Mouse (Mus musculus) intestine, embryonic 15.5 days (tissue): ENCODE measurements around the gene Dennd6b. TPM values are rescaled to one million over a fixed set of nuclear protein-coding genes. Genes with fewer than 3 reads are reported as not detected.

Experiments used
- ATAC-seq: fragments of 200-750 bp; cut with Nextera tagmentation; 2 replicates; pipeline ENCODE4 v1.8.0; 2017; ENCODE audit warnings: moderate TSS enrichment, moderate library complexity
- H3K27ac ChIP-seq: fragments of 300-500 bp; sonication (generic); 2 replicates; pipeline ENCODE4 v1.5.1; 2015; ENCODE audit warnings: mild to moderate bottlenecking, inconsistent platforms
- H3K27me3 ChIP-seq: fragments of 300-500 bp; sonication (generic); replicated peaks from 2 replicates; pipeline ENCODE4 v1.6.1; 2015; ENCODE audit warnings: inconsistent platforms
- H3K36me3 ChIP-seq: fragments of 300-500 bp; sonication (generic); 2 replicates; pipeline ENCODE4 v1.6.1; 2015; ENCODE audit warnings: inconsistent platforms
- H3K4me1 ChIP-seq: fragments of 300-500 bp; sonication (generic); replicated peaks from 2 replicates; pipeline ENCODE4 v1.6.1; 2015; ENCODE audit warnings: inconsistent platforms
- H3K4me2 ChIP-seq: fragments of 300-500 bp; sonication (generic); replicated peaks from 2 replicates; pipeline ENCODE4 v1.6.1; 2015; ENCODE audit warnings: mild to moderate bottlenecking, inconsistent platforms
- H3K4me3 ChIP-seq: fragments of 300-500 bp; sonication (generic); replicated peaks from 2 replicates; pipeline ENCODE4 v1.5.1; 2015; ENCODE audit warnings: inconsistent platforms
- H3K9ac ChIP-seq: fragments of 300-500 bp; sonication (generic); 2 replicates; pipeline ENCODE4 v1.6.1; 2015; ENCODE audit warnings: inconsistent platforms
- H3K9me3 ChIP-seq: fragments of 300-500 bp; sonication (generic); 2 replicates; pipeline ENCODE4 v1.6.1; 2016; ENCODE audit warnings: inconsistent platforms
- WGBS: fragments of 180-500 bp; shearing (Covaris S2); methylation state at CpG from one replicate; pipeline ENCODE4 v1.1.7; 2015; 5-methylcytosine and 5-hydroxymethylcytosine counted together
- polyA plus RNA-seq: library from polyadenylated mRNA; unstranded; fragments of >200 nt; fragmentation: Nextera tagmentation; extraction: Ambion mirVana; gene quantifications from 2 replicates; pipeline ENCODE4 v1.2.1, GENCODE M21; 2015

Gene Dennd6b
- polyA plus RNA-seq, 1 experiment from 2014 or later: 12.1 TPM

DNA sequence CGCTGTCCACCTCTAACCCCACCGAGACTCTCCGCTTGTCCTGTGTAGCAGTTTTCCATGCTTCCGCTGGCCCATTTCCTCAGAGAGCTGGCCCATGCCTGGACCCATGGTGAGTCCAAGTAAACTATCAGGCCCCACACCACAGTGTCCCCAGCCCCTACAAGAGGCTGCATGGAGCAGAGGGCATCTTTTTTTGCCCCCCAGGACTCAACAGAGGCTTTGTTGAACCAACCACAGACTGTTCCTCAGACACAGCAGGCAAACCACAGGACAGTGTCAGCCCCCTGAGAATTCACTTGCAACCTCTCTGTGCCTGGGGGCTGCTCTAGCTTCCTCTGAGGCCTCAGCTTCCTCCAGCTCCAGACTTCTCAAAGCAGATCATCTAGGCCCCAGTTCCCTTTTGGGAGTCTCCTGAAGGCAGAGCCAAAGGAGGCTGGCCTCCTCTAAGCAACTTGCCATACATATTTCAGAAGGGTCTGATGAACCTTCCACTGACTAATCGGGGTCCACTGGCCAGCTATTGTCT, 24.7 kb downstream of the Dennd6b start:
- no peak overlapping the region for H3K4me3 ChIP-seq
- peaks cover 69% of the 10 kb centered on the region for H3K4me1 ChIP-seq
- no peak overlapping the region for H3K9ac ChIP-seq
- no peaks in the 10 kb centered on the region for H3K27me3 ChIP-seq
- no peak overlapping the region; the same call in 1 of the 2 replicates for H3K27ac ChIP-seq
- H3K9me3 ChIP-seq: no peaks in the 10 kb centered on the region
- no peak overlapping the region for H3K4me2 ChIP-seq
- WGBS: 89% methylated on average over 5 of the region's 5 CpGs
- ATAC-seq: no peak
- peaks cover 17% of the 10 kb centered on the region for H3K36me3 ChIP-seq

DNA sequence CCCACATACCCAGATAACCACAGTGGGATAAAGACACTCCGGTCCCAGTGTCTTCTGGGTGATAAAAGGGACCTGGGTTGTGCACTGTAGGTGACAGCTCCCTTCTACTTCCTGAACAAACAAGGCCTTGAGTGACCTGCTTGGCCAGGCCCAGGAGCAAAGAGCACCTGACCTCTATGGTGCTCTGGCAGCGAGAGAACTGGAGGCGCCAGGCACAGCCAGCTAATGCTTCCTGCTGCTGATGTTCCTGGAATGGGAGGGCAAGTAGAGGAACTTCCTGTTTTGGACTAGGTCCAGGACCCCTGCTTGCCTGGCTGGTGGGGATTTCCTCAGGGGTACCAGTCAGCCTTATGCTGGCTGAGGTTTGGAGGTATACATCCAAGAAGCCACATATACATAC, 26.2 kb downstream of the Dennd6b start:
- Histone ChIP-seq H3K27me3 (no peaks in the 10 kb centered on the region), H3K27ac (peak overlapping the region; percentile 74), H3K36me3 (peaks cover 32% of the 10 kb centered on the region), H3K4me3 (no peak overlapping the region), H3K4me2 (peak overlapping the region; percentile 46), H3K9ac (no peak overlapping the region), H3K9me3 (no peaks in the 10 kb centered on the region), H3K4me1 (peaks cover 56% of the 10 kb centered on the region)
- WGBS: 19% methylated on average over 3 of the region's 3 CpGs
- ATAC-seq: peak; percentile 16

DNA sequence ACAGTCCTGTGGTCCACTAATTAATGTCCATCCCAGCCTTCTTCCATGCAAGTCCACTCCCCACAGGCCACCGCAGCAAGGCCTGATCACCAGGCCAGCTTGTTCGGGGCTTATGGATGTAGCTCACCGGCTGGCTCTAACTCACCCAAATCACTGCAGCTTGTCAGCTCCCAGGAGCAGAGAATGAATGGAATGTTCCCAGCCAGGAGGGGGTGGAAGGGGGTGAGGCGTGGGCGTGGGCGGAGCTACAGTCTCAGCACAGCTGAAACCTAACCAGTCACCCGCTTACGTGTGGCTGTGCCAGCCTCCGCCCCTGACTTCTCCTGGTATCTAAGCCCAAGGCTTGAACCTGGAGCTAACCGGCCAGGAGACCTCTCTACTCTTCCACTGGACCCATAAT, 26.9 kb downstream of the Dennd6b start:
- peak overlapping the region; percentile 74 for H3K27ac ChIP-seq
- 3% methylated on average over 10 of the region's 10 CpGs for WGBS
- H3K9ac ChIP-seq: 0 out of 2 replicates have a peak overlapping the region, but pooled peaks have one; percentile 8
- peaks cover 38% of the 10 kb centered on the region for H3K36me3 ChIP-seq
- peaks cover 49% of the 10 kb centered on the region for H3K4me1 ChIP-seq
- H3K27me3 ChIP-seq: no peaks in the 10 kb centered on the region
- H3K4me2 ChIP-seq: peak overlapping the region; percentile 46
- ATAC-seq: peak; percentile 65
- H3K9me3 ChIP-seq: no peaks in the 10 kb centered on the region
- H3K4me3 ChIP-seq: peak overlapping the region; percentile 16

DNA sequence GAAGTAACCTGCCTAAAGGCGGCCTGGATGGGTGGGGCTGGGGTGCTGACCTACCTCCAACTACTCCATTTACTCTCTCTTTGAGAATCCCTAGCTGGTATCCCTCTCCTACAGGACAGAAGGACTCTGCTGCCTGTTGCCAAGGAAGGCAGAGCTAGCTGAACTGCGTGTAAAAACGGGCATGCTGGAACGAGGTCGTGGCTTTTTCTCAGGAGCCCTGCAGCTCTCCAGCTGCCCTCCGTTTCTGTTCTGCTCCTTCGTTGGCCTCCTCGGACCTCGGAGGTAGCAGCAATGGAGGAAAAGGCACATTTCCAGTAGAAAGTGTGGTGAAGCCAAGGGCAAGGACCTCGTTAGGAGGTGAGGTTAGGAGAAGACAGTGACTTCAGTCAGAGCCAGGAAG, 27.4 kb downstream of the Dennd6b start:
- Histone ChIP-seq H3K9me3 (no peaks in the 10 kb centered on the region), H3K4me1 (peaks cover 44% of the 10 kb centered on the region), H3K36me3 (peaks cover 43% of the 10 kb centered on the region), H3K4me2 (peak overlapping the region; percentile 46), H3K4me3 (0 out of 2 replicates have a peak overlapping the region, but pooled peaks have one; percentile 16), H3K9ac (0 out of 2 replicates have a peak overlapping the region, but pooled peaks have one; percentile 8), H3K27ac (peak overlapping the region; percentile 74), H3K27me3 (no peaks in the 10 kb centered on the region)
- 44% methylated on average over 10 of the region's 10 CpGs for WGBS
- no peak for ATAC-seq

DNA sequence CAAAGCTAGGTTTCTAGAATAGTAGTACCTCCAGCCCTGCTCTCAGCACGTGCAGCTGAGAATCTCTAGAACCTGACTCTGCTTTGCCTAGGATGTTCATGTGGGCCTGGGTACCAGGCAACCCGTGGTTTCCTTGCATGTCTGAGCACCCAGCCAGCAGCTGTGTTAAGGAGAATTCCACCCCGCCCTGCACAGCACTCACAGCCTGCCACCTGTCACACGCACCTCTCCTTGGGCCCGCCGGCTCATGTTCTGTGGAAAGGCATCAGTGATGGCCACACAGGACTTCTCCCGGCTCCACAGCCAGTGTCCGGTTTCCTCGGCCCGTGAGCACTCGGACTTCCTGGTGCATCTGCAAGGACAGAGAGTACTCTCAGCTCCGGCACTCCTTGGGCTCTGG, 30.8 kb downstream of the Dennd6b start:
- Histone ChIP-seq H3K4me3 (no peak overlapping the region), H3K27ac (no peak overlapping the region), H3K27me3 (no peaks in the 10 kb centered on the region), H3K36me3 (peaks cover 71% of the 10 kb centered on the region), H3K9ac (no peak overlapping the region), H3K4me2 (no peak overlapping the region), H3K9me3 (no peaks in the 10 kb centered on the region), H3K4me1 (peaks cover 21% of the 10 kb centered on the region)
- ATAC-seq: no peak
- 95% methylated on average over 12 of the region's 12 CpGs for WGBS

DNA sequence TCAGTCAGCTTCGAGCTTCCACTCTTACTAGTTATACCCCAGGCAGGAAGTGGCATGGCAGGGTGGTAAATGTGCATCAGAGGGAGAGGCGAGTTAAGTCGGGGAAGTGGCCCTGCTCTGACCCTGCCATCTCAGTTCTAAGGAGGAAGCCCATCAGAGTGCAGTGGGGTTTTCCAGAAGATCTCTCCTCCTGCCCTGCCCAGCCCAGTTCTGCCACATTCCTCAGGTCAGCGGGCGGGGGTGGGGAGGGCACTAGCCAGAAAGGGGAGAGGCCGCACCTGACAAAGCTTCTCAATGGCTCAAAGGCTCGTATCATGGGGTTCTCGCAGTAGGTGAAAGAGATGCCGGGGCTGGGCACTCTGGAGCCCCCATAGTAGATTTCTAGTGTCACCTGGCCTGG, 34.9 kb downstream of the Dennd6b start:
- Histone ChIP-seq H3K9me3 (no peaks in the 10 kb centered on the region), H3K9ac (no peak overlapping the region), H3K4me3 (no peak overlapping the region), H3K4me1 (0 out of 2 replicates have a peak, but pooled peaks cover 3% of the 10 kb centered on the region), H3K27me3 (no peaks in the 10 kb centered on the region), H3K36me3 (peaks cover 93% of the 10 kb centered on the region), H3K27ac (no peak overlapping the region), H3K4me2 (no peak overlapping the region)
- WGBS: 65% methylated on average over 9 of the region's 9 CpGs
- peak; percentile 38 for ATAC-seq

DNA sequence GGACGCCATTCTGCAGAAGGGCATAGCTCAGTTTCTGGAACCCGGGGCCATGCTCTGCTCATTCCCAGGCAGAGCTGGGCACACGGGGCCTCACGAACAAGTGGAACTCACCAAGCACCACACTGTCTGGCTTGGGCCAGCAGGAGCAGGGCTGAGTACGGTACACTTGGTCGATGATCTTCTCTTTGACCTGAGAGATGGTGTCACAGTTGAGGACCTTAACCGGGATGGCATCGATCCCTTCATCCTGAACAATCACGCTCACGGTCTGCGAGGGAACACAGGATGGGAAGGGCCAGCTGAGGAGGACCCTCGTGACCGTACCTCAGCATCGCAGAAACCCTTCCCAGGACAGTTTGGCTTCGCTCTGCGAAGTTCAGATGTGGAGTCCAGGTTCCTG, 37.8 kb downstream of the Dennd6b start:
- Histone ChIP-seq H3K27ac (no peak overlapping the region), H3K4me2 (no peak overlapping the region), H3K9me3 (no peaks in the 10 kb centered on the region), H3K36me3 (peaks cover 82% of the 10 kb centered on the region), H3K4me1 (0 out of 2 replicates have a peak, but pooled peaks cover 3% of the 10 kb centered on the region), H3K9ac (no peak overlapping the region), H3K4me3 (no peak overlapping the region), H3K27me3 (no peaks in the 10 kb centered on the region)
- WGBS: 94% methylated on average over 16 of the region's 16 CpGs
- ATAC-seq: no peak

DNA sequence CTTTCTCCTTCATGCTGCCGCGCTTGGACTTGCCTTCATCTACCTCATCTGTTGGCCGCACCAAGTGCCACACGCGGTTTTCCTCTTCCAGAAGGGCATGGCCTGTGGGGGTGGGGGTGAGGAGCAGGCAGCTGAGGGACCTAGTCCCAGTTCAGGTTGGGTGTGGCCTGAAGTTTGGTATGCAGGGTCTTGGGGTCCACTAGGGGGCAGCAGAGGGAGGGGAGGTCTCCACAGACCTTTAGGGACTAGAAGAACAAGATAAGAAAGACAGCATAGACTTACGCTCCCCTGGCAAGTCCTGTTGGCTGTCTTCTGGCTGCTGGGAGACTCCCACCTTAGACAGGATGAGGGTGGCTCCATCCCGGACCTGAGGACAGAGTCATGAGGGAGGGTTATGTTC, 38.3 kb downstream of the Dennd6b start:
- 65% methylated on average over 7 of the region's 7 CpGs for WGBS
- Histone ChIP-seq H3K36me3 (peaks cover 80% of the 10 kb centered on the region), H3K4me2 (no peak overlapping the region), H3K9ac (no peak overlapping the region), H3K4me1 (0 out of 2 replicates have a peak, but pooled peaks cover 3% of the 10 kb centered on the region), H3K4me3 (no peak overlapping the region), H3K27ac (no peak overlapping the region), H3K9me3 (no peaks in the 10 kb centered on the region), H3K27me3 (no peaks in the 10 kb centered on the region)
- ATAC-seq: peak; percentile 18; the same call in 1 of the 2 replicates

DNA sequence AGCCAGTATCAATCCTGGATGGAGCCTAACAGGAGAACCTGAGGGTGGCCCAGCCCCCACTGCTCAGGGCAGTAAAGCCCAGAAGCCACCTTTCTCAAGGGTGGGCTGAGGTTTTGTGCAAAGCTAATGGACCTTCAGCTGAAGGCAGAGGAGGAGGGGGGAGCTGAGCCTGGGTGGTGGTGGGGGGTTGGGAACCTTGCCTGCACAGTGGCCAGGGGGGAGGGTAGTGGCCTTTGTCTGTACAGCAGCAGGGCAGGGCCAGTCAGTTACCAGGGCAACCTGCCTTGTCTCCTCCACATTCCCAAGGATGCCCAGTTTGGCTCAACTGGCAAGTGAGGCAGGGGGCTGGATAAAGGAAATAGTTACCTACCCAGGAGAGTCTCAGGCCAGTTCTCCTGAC, 44.0 kb downstream of the Dennd6b start:
- peaks cover 21% of the 10 kb centered on the region for H3K4me1 ChIP-seq
- H3K27ac ChIP-seq: no peak overlapping the region
- no peak overlapping the region for H3K9ac ChIP-seq
- H3K9me3 ChIP-seq: no peaks in the 10 kb centered on the region
- peaks cover 31% of the 10 kb centered on the region for H3K27me3 ChIP-seq
- H3K4me2 ChIP-seq: no peak overlapping the region
- no peak for ATAC-seq
- peaks cover 25% of the 10 kb centered on the region for H3K36me3 ChIP-seq
- H3K4me3 ChIP-seq: no peak overlapping the region

DNA sequence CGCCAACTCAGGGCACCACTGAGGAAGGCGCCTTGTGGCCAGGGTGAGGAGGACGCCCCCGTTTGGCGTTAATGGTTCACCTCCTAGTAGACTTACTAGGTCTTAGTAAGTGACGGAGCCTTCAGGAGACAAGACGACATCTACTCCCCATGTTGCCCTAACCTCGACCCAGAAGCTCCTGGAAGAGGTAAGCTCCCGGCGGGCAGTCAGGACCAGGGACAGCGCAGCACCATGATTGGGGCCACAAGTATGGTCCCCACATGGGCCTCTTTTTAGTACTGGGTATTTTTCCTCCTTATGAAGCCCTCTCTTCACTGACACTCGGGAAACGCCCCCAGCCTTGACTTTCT, 46.3 kb downstream of the Dennd6b start:
- WGBS: 2% methylated on average over 13 of the region's 13 CpGs
- Histone ChIP-seq H3K36me3 (peaks cover 2% of the 10 kb centered on the region; the same call in 1 of the 2 replicates), H3K9me3 (no peaks in the 10 kb centered on the region), H3K9ac (no peak overlapping the region), H3K4me1 (peaks cover 29% of the 10 kb centered on the region), H3K4me3 (peak overlapping the region; percentile 68), H3K4me2 (peak overlapping the region; percentile 97), H3K27me3 (peaks cover 49% of the 10 kb centered on the region), H3K27ac (no peak overlapping the region)
- ATAC-seq: peak; percentile 29

DNA sequence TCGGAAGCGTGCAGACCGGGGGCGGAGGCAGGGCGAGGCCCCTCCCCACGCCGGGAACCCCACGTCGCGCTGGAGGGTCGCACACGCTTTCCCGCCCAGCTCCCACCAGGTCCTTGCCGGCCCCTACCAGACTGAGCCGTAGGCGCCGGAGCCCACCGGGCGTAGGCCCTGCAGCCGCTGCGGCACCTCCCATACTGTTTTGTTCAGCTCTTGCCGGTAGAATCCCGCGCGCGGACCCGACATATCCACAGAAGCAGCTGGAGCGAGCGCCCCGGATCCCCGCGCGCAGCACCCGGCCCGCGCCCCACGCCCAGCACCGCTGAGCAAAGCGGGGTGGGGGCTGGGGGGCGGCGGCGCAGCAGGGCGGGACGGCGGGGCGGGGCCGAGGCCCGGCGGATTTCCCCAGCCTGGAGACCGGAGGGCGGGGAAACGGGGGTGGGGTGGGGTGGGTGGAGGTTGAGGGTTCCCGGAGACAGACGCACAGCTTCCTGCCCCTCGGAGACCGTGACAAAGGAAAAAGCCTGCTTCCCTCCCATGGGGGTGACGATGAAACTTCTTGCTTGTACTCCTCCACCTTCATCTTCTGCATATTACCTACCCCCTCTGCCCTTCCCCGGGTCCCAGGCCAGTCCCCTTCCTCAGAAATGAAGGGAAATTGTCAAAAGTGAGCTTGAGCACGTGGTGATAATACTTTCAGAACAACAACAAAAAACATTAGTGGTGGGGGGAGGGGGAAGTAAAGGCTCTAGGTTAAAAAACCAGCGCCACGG, 46.8 kb downstream of the Dennd6b start, which contains the start of gene Mapk11:
TSS of gene Mapk11 (minus strand) at position 358 of the 770 bp plus-strand sequence.
- no peaks in the 10 kb centered on the region for H3K9me3 ChIP-seq
- no peaks in the 10 kb centered on the region for H3K36me3 ChIP-seq
- peak within 1 kb of the TSS; percentile 68 for H3K9ac ChIP-seq
- H3K4me2 ChIP-seq: peak within 1 kb of the TSS; percentile 97
- peaks cover 29% of the 10 kb centered on the region for H3K4me1 ChIP-seq
- H3K27me3 ChIP-seq: peaks cover 54% of the 10 kb centered on the region
- peak; percentile 69 for ATAC-seq
- peak within 1 kb of the TSS; percentile 42 for H3K27ac ChIP-seq
- 2% methylated on average over 59 of the region's 61 CpGs for WGBS
- H3K4me3 ChIP-seq: peak within 1 kb of the TSS; percentile 68

DNA sequence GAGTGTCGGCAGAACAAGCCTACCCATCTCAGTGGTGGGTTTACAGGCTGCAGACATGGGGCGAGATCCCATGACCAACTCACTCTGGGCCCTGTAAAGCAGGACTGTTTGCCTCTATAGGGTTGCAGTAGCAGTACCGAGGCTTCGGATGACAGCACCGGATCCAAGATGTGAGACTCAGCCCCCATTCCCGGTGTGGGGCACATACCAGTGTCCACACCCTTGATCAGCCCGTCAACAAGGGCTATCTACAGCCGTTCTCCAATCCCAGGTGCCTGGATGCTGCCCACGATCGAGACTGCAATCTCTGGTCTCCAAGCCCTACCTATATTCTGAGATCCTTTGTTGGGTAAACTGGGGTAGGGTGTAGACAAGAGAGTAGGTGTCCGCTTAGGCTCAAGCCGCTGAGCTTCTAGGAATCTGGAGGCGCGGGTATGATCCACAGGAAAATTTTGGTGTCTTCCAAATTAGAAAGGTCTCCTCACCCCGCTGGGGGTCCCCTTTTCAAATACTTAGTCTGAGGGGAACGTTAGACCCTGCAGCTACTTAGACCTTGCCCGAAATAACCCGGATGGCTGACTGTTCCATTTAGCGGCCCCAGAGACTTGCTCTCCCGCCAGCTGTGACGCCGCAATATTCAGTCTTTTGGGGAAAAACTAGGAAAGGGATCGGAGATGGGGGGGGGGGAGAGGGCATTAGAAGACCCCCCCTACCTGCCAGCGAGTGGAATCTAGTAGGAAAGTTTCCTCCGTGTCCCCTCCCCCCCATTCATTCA, 47.6 kb downstream of the Dennd6b start:
- ATAC-seq: no peak

More for the DNA sequence above, 47.6 kb downstream of the Dennd6b start:
- H3K4me2 ChIP-seq: peak overlapping the region; percentile 97
- H3K4me3 ChIP-seq: peak overlapping the region; percentile 68
- H3K27me3 ChIP-seq: peaks cover 59% of the 10 kb centered on the region
- H3K27ac ChIP-seq: peak overlapping the region; percentile 42; the same call in 1 of the 2 replicates
- no peaks in the 10 kb centered on the region for H3K36me3 ChIP-seq
- no peaks in the 10 kb centered on the region for H3K9me3 ChIP-seq
- WGBS: 8% methylated on average over 24 of the region's 25 CpGs
- peaks cover 29% of the 10 kb centered on the region for H3K4me1 ChIP-seq
- H3K9ac ChIP-seq: peak overlapping the region; percentile 68
